Mouse (Mus musculus): Measurements from ENCODE around the gene Slc25a54.

The Slc25a54 gene

DNA sequence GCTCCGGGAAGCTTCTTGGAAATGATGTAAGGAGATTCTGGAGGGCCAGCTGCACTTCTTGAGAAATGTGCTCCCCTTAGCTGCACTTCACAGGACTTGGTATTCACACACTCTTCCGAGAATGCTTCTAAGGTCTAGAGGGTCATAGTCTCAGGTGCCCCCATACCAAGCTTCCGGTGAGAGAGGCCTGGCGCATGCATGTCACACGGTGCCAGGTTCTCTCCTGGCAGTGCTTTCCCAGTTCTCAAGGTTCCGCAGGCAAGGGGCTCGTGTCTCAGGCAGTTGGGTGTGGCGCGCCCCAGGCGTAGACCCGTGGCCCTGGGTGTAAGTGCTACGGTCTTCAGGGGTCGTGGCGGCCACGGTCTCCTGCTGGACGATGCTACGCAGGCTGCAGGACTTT lies at the start of gene Slc25a54:
Gene Slc25a54 (plus strand): TSS at position 301 of the 400 bp plus-strand sequence.
- DNase-seq: no peak

DNA sequence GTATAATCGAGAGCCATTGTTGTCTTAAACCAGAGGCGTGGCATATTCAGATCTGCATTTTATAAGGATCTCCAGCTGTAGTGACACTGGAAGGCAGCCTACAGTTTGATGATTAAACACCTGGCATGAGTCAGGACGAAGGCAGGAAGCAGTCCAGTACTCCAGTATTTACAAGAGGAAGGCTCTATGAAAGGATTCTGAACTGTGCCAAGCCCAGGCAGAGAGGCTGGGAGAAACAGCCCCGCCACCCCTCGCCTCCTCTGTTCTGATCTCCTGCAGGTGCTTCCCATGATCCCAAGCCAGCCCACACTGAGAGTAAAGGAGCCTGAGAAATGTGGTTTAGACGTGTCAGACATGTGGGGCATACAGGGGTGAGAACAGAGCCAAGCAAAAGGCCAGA lies 49.5 kb upstream of the Slc25a54 start:
- no peak for DNase-seq

DNA sequence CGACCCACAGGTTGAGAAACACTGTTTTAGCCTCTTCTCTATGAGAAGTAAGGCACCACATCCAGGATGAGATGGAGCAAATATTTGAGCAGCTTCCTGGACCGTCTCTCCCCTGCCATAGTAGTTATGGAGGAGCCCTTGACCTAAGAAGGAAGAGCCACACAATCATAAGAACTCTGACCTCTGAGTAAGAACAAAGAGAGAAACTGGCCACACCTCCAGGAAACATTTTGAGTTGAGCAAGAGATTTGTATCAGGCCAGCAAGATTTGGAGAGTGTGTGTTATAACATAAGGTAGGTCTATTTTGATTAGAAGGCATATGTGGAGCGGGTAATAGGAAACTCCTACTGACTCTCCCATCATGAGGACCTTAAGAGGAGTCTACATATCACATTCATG lies 48.6 kb upstream of the Slc25a54 start:
- DNase-seq: no peak

DNA sequence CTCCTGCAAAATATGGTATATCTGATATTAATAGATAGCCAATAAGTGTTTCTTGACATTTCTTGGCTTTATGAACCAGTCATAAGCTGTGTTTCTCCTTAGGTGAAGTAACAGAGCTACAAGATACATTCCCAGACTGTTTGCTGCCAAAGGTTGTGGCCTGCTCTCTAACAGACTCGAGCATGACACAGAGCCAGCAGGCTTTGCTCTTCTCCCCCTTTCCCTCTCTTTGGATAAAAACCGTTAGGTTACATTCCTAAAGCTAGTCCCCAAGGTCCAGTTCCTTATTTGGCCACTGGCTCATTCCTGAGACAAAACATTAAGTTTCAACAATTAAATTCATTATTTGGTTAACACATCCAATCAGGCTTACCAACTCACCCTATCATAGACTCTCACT lies 48.0 kb upstream of the Slc25a54 start:
- no peak for DNase-seq

DNA sequence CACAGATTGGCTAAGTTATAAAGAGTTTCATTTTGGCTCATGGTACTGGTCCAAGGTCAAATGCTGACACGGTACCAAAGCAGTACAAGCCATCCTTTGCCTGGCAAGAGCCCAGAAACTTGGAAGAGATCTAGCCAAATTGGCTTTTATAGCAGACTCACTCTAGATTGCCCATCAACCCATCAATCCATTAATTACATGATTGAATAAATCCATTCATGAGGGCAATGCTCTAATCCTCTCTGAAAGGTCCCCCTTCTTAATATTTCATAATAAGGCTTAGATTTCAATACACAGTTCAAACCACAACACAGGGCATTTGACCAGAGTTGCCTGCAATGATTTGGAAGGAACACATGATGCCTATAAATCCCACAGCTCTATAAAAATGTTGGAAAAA lies 45.9 kb upstream of the Slc25a54 start:
- no peak for DNase-seq

DNA sequence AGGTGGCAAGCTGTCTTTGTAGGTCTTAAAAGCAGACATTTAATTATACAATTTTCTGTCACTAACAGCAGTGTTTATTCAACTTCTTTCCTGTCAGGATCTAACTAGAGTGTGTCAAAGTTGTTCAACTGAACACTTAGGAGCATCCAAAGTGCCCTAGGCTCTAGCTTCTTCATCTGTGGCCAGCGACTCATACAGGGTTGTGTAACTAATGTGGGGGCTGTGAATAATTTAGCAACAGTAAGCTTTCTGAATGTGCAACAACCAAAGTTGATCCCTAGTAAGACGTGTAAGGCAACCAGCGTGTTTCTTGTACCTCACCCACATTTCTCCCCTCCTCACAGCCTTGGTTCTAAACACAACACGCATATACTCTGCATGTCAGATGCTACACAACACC lies 39.4 kb upstream of the Slc25a54 start:
- no peak for DNase-seq

DNA sequence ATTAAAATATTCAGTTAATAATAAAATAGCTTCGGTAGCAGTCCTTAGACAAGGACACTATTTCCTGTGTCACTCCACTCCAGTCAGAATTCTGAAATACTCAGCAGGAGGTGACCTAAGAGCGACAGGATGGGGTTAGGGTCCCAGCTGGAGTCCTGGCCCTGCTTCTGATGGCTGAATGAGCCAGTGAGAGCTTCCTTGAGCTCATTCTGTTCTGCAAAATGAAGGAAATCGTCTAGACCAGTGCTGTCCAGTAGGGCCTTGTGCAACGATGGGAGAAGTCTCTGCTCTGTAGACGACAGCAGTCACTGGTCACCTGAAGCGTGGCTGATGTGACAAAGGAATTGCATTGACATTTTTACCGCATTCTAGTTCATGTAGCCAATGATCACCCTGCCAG lies 36.9 kb upstream of the Slc25a54 start:
- DNase-seq: no peak

DNA sequence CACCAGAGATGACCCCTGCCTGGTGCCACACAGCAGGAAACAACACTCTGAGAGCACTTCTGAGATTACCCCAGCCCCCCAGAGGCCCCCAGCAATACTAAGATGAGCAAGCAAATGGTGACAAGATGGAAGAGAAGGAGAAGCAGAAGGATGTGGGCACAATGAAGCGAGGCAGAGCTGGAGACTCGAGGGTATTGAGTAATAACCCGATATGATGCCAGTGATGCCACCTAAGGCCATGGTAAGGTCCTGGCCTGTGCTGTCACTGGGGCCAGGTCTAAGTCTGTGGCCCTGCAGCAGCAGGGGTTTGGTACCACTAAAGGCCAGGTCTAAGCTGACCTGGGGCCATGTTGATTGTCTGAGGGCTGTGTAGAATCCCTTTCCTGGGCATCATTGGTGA lies 33.8 kb upstream of the Slc25a54 start:
- DNase-seq: no peak

DNA sequence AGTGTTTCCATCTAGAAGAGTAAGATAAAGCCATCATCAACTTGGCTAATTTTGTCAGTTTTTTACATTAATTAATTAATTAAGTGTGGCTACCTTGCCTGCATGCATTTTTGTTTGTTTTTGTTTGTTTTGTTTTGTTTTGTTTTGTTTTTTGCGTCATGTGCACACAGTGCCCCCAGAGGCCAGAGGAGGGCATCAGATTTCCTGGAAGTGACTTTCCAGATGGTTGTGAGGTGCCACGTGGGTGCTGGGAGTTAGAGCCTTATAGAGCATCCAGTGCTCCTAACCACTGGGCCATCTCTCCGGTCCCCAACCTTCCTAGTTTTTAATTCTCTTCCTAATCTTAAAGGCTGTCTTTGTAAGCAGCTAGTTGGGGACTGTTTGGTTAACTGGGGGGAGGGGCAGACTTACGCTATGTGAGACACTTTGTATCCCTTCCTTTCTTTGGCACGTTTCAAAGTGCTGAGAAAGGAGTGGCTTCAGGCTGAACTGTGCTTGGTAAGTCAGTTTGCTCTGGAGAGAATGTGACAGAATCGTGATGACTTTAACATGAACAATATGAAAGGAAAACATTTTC lies 32.5 kb upstream of the Slc25a54 start:
- DNase-seq: no peak

DNA sequence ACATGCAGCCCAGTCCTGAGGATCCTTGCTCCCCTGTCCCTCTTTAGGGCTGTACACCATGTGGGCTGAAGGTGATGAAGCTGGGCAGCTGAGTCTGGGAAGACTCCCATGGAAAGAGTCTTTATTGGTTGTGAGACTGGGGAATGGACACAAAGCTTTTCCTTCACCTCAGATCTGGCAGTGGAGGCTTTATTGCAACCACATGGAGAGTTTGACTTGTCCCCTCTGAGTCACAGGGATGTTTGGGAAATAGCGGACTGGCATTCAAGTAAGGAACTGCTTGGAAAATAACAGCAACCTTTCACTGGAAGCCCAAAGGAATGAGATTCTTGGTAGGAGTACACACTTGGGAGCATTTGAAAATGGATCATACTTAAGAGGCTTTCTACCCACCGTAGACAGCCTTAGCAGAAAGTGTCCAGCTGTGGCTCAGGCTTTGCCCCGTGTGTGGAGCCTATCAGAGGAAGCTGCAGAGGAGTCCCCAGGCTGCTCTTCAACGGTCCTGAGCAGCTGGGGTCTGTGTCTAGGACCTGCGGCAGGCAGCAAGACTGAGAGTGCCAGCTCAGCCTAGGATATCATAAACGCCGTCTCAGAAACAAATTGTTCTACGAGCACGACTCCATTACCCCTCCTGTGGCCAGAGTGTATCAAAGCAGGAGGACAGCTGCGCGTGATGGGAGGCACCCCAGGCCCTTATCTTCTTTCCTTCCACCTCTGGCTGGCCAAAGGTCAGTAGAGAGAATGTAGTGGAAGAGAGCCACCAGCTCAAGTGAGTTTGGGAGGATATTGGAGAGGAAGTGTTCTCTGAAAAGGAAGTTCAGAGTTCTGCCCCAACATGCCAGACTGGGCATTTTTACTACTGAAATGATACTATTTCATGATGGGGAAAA lies 29.0 kb upstream of the Slc25a54 start:
- DNase-seq: no peak

DNA sequence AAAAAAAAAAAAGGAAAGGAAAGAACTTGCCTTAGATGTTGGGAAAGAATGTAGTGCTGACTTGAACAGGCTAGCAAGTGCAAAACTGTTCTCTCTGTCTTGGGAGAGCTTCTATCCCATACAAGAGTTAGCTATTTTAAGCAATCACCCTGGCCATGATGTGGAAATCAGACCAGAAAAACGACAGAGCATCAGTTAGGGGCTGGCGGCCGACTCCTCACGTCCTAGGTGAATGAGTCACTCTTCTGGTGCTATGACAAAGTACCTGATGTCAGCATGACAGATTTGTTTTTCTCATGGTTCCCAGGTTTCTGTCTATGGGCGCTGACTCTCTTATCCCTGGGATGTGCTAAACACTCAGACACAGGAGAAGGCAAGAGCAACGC lies 28.3 kb upstream of the Slc25a54 start:
- DNase-seq: no peak

DNA sequence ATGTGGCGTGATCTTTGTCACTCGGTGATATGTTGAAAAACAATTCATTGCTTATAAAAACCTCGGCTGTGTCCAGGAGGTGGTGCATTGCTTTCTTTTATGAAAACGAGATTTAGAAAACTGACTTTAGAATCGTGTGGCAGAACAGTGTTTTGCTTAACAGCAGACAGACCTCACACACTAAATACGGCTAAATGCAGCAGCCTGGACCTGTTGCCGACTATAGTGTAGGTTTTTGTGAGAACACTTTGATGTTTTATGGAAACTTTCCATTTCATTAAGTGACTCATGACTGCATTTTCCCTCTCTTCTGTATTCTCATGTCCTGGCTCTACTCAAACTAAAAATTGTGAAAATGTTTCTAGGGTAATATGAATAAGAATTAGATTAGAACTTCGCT lies 20.4 kb upstream of the Slc25a54 start:
- no peak for DNase-seq

DNA sequence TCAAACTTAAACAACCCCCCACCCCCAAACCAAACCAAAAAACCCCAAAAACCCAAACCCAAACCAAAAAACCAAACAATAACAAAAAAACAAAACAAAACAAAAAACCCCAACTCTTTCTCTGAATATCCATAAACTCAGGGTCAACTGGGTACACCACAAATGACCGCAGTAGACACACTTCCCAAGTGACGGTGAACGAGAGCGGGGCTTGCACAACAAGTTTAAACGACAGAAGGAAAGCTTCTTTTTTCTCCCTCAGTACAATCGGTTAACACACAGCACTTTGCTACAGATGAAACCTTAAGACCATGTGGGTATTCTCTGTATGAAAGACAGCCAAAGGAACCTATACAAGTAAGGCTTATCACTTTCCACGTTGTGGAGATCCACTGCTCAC lies 17.9 kb upstream of the Slc25a54 start:
- DNase-seq: no peak

DNA sequence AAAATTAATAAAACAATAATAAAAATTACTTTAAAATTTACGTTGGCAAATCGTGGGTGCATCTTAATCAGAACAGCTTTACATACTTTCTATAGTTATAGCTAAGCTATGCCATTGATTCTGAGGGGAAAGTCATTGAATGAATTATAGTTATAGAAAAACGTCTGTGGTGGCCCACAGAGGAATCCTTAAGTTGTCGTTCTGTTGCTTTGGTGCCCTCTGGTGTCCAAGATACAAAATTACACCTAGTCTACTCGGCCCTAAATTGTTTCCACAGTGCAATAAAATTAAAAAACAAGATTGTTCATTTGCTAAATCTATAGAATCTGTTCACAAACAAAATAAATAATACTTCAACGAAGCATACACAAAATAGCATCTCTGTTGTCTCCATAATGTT lies 17.3 kb upstream of the Slc25a54 start:
- peak; percentile 63 for DNase-seq

DNA sequence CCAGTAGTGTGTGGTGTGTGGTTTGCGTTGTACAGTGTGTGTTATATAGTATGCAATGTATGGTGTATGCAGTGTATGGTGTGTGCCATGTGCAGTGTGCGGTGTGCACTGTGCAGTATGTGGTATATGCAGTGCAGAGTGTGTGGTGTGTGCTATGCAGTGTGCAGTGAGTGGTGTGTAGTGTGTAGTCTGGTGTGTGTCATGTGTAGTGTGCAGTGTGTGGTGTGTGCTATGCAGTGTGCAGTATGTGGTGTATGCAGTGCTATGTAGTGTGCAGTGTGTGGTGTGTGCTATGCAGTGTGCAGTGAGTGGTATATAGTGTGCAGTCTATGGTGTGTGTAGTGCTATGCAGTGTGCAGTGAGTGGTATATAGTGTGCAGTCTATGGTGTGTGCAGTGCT lies 4.1 kb downstream of the Slc25a54 start:
- DNase-seq: no peak

DNA sequence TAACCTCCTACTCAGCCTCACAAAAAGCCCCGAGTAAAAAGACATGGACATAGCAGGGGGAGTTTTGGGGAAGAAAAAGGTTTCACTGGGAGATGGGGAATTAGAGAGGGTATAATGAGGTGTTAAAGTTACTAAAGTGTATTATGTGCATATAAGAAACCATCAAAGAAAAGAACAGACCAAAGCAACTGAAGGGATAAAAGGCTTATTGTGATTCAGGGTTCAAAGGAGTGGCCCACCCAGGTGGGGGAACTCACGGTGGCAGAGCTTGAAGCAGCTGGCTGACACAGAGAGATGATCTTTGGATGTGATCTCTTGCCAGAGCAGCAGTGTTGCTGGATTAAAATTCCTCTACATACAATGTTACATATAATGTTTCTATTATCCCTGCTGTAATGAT lies 8.2 kb downstream of the Slc25a54 start:
- no peak for DNase-seq

DNA sequence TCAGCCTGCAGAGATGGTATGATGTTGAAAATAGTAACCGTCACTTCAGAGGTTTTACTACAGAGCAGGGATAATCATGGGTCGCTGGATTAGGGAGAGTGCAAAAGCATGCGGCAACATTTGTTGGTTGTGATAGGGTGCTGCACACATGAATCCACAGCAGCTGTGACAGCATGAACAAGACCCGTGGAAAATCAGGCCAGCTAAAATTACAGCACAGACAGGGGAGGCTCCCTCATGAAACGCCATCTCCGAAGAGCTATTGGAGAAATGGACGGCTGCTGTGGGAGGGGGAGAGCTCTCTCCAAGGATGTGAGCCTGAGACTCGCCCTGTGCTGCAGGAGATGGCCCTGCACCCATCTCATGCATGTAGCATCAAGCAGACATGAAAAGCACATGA lies 24.4 kb downstream of the Slc25a54 start:
- DNase-seq: peak; percentile 16

DNA sequence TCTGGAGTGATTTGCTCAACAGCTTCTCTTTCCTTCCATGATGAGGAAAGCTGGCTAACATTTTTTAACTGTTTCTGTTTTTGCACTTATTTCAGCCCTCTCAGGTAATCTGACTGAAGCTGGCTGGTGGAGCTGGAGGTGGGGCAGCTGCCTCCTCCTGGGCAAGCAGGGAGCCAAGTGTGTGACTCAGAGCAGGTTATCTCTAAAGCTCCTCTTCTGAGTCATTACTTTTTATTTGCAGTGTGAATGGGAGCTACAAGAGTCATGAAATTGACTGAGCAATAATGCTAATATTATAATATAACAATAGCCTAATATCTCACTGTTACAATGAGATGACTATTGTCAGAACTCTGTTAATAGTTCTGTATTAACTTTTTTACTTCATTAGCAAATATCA lies 36.9 kb downstream of the Slc25a54 start:
- DNase-seq: no peak

DNA sequence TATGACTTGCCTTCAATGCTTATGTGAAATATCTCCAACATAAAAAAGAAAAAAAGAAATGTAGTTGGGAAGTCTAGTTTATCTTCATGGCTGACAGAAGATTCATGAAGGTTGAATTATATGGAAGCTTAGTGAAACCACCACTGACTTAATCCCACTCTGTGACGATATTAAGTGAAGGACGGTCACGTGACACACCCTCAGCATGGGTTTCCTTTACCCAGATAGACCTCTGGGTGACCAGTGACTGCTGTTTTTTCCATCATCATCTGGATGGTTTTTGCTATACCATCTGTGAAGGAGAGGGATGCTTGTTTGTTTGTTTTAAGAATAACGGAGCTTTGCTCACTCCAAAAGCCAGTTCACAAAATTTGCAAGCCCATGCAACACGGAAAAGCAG lies 39.3 kb downstream of the Slc25a54 start:
- DNase-seq: no peak

DNA sequence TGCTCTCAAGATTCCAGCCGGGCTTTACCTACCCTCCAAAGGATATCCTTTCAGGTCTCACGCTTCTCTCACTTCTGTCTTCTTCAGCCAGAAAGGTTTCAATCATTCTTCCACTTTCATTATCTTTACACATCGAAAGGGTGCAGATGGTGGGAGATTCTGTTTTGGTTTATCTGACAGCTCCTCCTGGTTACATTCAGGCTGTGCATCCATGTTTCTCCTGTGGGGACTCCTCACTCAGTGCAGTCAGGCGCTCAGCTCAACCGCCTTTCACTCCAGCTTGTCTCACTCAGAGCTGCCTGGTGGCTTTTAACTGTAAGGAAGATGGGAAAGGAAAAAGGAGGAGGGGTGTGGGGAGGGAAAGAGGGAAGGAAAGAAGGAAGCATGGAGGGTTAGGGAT lies 39.7 kb downstream of the Slc25a54 start:
- no peak for DNase-seq

DNA sequence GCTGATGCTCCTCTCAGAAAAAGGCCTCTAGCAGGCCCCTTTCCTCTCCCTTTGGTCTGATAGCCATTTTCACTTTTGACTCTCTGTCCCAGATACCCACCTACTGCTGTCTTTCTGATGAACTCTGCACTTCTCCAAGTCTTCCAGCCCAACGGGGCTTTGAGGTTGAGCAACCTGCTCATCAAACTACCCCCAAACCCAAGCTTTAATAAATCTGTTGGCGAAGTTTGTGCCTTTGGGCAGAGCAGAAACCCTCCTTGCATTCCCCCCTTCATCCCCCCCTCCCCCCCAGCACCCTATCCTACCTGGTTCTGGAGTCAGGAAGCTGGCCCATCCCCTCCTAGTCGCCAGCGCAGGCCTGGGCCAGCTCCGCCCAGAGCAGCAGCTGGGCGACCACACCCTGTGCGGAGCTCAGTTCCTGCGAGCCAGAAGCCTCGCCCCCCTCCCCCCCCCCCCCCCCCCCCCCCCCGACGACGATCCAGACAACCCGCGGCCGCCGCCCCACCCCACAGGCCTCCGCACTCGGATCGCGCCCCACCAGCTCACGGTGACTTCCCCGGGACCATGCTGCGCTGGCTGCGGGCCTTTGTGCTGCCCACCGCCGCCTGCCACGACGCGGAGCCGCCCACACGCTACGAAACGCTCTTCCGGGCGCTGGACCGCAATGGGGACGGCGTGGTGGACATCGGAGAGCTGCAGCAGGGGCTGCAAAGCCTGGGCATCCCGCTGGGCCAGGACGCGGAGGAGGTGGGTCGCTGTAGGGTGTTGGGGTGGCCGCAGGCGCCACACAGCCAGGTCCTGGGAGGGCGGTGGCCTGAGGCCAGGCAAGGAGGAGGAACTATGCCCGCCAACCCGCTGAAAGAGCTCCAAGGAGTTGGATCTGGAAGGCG lies 42.6 kb downstream of the Slc25a54 start, which contains the start of gene Slc25a24:
Gene Slc25a24 (plus strand): TSS at position 509 of the 890 bp plus-strand sequence.
- peak; percentile 74 for DNase-seq

DNA sequence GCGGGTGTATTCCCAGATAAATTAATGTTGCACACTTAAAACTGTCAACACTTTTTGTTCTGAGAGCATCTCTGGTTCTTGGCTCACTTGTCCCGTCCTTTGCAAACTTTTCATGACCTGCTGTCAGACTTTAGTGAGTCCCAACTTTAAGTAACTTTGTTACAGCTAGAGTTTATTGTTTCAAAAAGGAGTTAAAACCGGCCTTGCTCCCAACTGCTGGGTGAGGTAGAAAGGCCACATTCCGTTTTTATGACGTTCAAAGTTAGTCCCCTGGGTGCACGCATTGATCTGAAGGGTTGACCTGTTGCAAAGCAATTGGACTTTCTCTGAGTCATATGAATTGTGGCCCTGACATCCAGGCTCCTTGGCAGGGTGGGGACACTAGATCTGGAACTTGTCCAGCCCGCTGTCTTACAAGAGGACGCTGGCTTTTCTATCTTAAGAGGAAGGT lies 43.3 kb downstream of the Slc25a54 start:
- DNase-seq: peak; percentile 56

DNA sequence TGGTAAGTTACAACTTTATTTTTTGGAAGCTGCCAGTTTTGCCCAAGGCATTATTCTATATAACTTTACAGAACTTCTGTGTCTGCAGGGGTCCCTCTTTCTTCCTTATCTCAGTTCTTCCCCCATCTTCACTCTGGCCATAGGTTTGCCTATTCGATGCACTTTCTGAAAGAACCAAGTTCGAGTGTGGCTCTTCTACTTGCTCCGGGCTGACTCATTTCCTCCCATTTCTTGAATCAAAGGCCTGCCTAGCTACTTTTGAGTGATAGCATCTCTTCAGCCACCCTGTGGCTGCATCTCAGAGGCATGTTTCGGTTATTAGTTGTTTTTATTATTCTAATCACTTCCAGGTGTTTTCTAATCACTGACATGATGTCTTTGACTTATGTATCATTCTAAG lies 43.8 kb downstream of the Slc25a54 start:
- DNase-seq: peak; percentile 21

DNA sequence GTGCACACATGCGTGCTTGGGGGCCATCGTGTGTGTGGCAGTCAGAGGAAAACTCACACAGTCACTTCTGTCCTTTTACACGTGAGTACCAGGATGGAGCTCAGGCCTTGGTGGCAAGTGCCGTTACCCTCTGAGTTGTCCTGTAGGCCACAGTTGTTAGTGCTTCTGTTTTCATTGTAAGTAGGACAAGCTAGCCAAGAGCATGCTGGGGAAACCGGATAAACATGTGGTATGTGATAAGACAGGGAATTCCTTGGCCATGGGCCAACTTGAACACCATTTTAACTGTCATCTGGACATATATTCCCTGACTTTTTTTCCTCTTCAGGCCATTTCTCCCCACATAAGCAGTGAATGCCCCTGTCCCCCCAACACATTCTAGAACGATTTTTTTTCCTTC lies 45.3 kb downstream of the Slc25a54 start:
- DNase-seq: no peak

All from embryo, embryonic 11 days (tissue).